Mouse (Mus musculus) C2C12 (cell line): ENCODE results near the gene Cercam.
"Not testable (repeated sequence)": the region's sequence is repeated elsewhere in the genome, so short reads cannot be mapped to it uniquely, and the experiment has no call there.

Source experiments
- CTCF ChIP-seq: IDR thresholded peaks from one replicate; pipeline ENCODE4 v1.5.1; 2011; ENCODE audit not compliant: control insufficient read depth, insufficient read depth, insufficient read length
- MAX ChIP-seq: IDR thresholded peaks from one replicate; pipeline ENCODE4 v1.6.1; 2011; ENCODE audit warnings: mild to moderate bottlenecking, control low read depth
- MYOG ChIP-seq: IDR thresholded peaks from one replicate; pipeline ENCODE4 v1.6.1; 2011; ENCODE audit not compliant: control insufficient read depth, insufficient read length; ENCODE audit errors: extremely low read depth

DNA sequence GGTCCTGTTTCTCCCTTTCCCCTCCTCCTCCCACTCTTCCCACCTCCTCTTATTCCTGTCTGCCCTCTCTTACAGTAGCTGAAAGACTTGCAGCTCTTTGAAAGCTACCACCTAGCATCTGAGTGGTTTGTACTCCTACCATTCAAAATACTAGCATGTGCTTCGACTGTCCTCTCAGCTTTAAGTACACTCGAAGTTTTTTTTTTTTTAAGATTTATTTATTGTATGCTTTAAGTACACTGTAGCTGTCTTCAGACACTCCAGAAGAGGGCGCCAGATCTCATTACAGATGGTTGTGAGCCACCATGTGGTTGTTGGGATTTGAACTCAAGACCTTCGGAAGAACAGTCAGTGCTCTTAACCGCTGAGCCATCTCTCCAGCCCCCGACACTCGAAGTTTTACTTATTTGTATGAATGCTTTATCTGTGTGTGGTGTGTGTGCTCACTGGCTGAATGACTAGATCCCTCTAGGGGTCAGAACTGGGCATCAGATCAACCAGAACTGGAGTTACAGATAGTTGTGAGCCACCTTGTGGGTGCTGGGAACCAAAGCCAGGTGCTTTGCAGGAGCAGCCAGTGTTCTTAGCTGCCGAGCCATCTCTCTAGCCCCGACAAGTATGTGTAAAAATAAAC, 17.8 kb downstream of the Cercam start:
- TF ChIP-seq CTCF, MAX, MYOG: not testable (repeated sequence)
